Mouse (Mus musculus): ENCODE results near the gene Wfdc15b. TPM values are rescaled to one million over a fixed set of nuclear protein-coding genes. Genes with fewer than 3 reads are reported as not detected.

The Wfdc15b gene
- polyA plus RNA-seq, 1 experiment from 2014 or later: 341 TPM

- H3K27ac ChIP-seq: no peak overlapping the region
- 88% methylated on average over 5 of the region's 5 CpGs for WGBS
- no peak overlapping the region for H3K4me2 ChIP-seq (ENCODE audit: low read length)
- peaks cover 26% of the 10 kb centered on the region for H3K27me3 ChIP-seq (ENCODE audit: insufficient read depth, low read length)
- H3K36me3 ChIP-seq (ENCODE audit: insufficient read depth, low read length): no peaks in the 10 kb centered on the region
- no peaks in the 10 kb centered on the region for H3K9me3 ChIP-seq (replicated peaks; ENCODE audit: low read length)
- no peak for TF ChIP-seq CTCF (IDR thresholded peaks at IDR 0.05; ENCODE audit: low read depth)
- ATAC-seq (replicated peaks; ENCODE audit: low FRiP score, low read depth) (no peak), DNase-seq (ENCODE audit: low spot score) (no peak)
- H3K4me1 ChIP-seq (replicated peaks; ENCODE audit: insufficient read depth, low read length): peaks cover 5% of the 10 kb centered on the region; the same call in 1 of the 2 replicates
- no peak overlapping the region for H3K4me3 ChIP-seq (replicated peaks; ENCODE audit: low read depth, low read length)
- no peak overlapping the region for H3K9ac ChIP-seq (ENCODE audit: low read depth, low read length)
These were observed 56.5 kb downstream of the Wfdc15b start for GRCm38 (mm10) chr2:164164941-164165340.

Other genes with a start within 250 kb of the Wfdc15b start
- gene Ywhab, start 226.7 kb downstream of the Wfdc15b start, polyA plus RNA-seq (2015; fragmentation: Nextera tagmentation; extraction: Ambion mirVana): 261 and 288 TPM in 2 replicates
- gene Pabpc1l, start 196.2 kb downstream of the Wfdc15b start, polyA plus RNA-seq (2015; fragmentation: Nextera tagmentation; extraction: Ambion mirVana): 2.7 and 4.0 TPM in 2 replicates
- gene Stk4, start 151.3 kb downstream of the Wfdc15b start, polyA plus RNA-seq (2015; fragmentation: Nextera tagmentation; extraction: Ambion mirVana): 15.2 and 17.1 TPM in 2 replicates
- 42.3 and 49.8 TPM in 2 replicates for gene Tomm34, start 150.5 kb downstream of the Wfdc15b start, polyA plus RNA-seq (2015; fragmentation: Nextera tagmentation; extraction: Ambion mirVana)
- 0.14 and 0.27 TPM in 2 replicates for gene Kcns1, start 50.5 kb downstream of the Wfdc15b start, polyA plus RNA-seq (2015; fragmentation: Nextera tagmentation; extraction: Ambion mirVana)
- gene Wfdc5, start 38.9 kb downstream of the Wfdc15b start, polyA plus RNA-seq (2015; fragmentation: Nextera tagmentation; extraction: Ambion mirVana): not detected in 2 replicates
- gene Wfdc12, start 31.1 kb downstream of the Wfdc15b start, polyA plus RNA-seq (2015; fragmentation: Nextera tagmentation; extraction: Ambion mirVana): not detected in 2 replicates
- gene Wfdc15a, start 21.5 kb downstream of the Wfdc15b start, polyA plus RNA-seq (2015; fragmentation: Nextera tagmentation; extraction: Ambion mirVana): not detected in 2 replicates
- not detected in 2 replicates for gene Svs2, start 16.8 kb upstream of the Wfdc15b start, polyA plus RNA-seq (2015; fragmentation: Nextera tagmentation; extraction: Ambion mirVana)
- not detected in 2 replicates for gene Svs3b, start 35.0 kb upstream of the Wfdc15b start, polyA plus RNA-seq (2015; fragmentation: Nextera tagmentation; extraction: Ambion mirVana)
- not detected in 2 replicates for gene Svs4, start 56.8 kb upstream of the Wfdc15b start, polyA plus RNA-seq (2015; fragmentation: Nextera tagmentation; extraction: Ambion mirVana)
- gene Svs3a, start 67.6 kb upstream of the Wfdc15b start, polyA plus RNA-seq (2015; fragmentation: Nextera tagmentation; extraction: Ambion mirVana): not detected in 2 replicates
- gene Svs6, start 95.1 kb upstream of the Wfdc15b start, polyA plus RNA-seq (2015; fragmentation: Nextera tagmentation; extraction: Ambion mirVana): not detected in 2 replicates
- not detected in 2 replicates for gene Svs5, start 111.1 kb upstream of the Wfdc15b start, polyA plus RNA-seq (2015; fragmentation: Nextera tagmentation; extraction: Ambion mirVana)
- gene Slpi, start 167.4 kb upstream of the Wfdc15b start, polyA plus RNA-seq (2015; fragmentation: Nextera tagmentation; extraction: Ambion mirVana): 4.8 and 9.6 TPM in 2 replicates
- not detected in 2 replicates for gene Rbpjl, start 181.5 kb upstream of the Wfdc15b start, polyA plus RNA-seq (2015; fragmentation: Nextera tagmentation; extraction: Ambion mirVana)
- 0.46 and 0.62 TPM in 2 replicates for gene Matn4, start 183.5 kb upstream of the Wfdc15b start, polyA plus RNA-seq (2015; fragmentation: Nextera tagmentation; extraction: Ambion mirVana)
- 183 and 227 TPM in 2 replicates for gene Sdc4, start 222.2 kb upstream of the Wfdc15b start, polyA plus RNA-seq (2015; fragmentation: Nextera tagmentation; extraction: Ambion mirVana)
- gene Sys1, start 235.3 kb upstream of the Wfdc15b start, polyA plus RNA-seq (2015; fragmentation: Nextera tagmentation; extraction: Ambion mirVana): 83.0 and 83.1 TPM in 2 replicates
- 22.8 and 23.3 TPM in 2 replicates for gene Gm20458, start 239.3 kb upstream of the Wfdc15b start, polyA plus RNA-seq (2015; fragmentation: Nextera tagmentation; extraction: Ambion mirVana)